Mouse (Mus musculus): ENCODE measurements around the gene D1Ertd622e. TPM values are rescaled to one million over a fixed set of nuclear protein-coding genes. Genes with fewer than 3 reads are reported as not detected.

D1Ertd622e gene
- 10 to 100 TPM; 73.9 to 95.4 (median 87.4) TPM for total RNA-seq (2022)

DNA sequence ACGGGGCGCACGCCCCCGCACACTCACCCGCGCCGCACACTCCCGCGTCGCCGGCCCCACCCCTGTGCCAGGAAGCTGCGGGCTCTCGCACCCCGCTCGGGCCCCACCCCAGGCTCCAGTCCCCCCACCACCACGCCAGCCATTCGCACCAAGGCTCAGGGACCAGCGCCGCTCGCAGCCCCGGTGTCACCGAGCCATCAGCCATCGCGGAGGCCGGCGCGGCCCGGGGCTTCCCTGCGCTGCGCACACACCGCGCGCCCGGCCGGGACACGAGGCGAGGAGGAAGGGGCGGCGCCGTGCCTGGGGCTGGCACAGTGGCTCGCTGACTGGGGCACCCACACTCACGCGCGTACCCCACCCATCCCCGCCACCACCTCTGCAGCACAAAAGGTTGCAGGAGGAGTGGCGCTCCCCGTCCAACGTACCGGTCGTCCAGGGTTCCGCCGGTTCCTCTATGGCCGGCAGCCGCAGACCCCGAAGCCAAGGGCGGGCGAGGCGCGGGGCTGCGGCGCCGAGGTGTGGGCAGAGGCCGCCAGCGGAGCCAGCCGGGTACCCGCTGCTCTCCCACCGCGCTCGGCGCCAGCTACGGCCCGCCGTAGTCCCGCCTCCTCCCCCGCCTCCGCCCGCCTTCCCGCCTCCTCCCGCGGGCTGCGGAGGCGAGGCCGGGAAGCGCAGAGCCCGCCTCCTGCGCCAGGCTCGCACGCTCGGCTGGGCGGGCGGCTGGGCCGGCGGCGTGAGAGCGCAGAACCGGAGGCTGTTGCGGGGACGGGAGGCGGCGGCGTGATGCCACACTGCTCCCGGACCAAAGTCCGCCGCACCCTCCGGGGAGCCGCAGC lies at the start of gene D1Ertd622e:
Gene D1Ertd622e (minus strand): TSS at position 669 of the 836 bp plus-strand sequence.
- DNase-seq (ENCODE audit: low spot score in 2 of 2) = peak; percentile 70 to 82

DNA sequence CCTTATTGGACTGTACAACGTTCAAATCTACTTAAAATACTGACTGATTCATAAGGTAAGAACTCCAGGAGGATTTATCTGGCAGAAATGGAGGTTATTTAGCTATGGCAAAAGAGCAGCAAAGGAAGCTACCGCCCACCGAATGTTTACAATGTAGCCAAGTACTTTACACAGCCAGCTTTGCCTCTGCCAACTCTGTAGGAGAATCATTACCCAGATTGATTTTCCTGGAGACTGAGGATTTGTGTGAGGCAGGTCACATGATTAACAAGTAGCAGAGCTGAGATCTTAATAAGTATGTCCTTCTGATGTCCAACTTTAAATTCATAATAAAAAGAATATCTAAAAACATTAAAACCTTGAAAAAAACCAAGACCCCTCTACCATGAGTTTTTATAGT lies 48.6 kb upstream of the D1Ertd622e start:
- DNase-seq (ENCODE audit: low spot score in 2 of 2) = no peak

- no peak for DNase-seq (ENCODE audit: low spot score in 2 of 2)
Observed at GRCm38 (mm10) chr1:97705389-97705788, 43.5 kb upstream of the D1Ertd622e start.

DNA sequence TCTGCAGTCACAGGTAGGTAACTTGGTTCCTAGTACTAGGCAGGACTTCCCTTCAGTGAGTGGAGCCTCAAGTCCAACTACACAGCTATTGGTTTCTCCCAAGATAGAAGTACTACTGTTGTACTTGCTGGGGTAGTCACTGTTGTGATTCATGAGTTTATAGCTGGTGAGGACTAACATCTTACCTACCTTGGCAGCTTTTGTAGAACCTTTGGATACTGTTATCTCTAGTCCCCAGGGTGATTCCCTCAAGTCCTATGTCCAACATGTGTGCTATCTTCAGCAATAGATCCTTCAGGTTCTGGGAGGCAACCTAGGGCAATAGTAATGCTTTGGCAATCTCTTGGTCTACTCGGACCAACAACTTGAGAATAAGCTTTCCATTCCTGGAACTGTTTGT lies 42.8 kb upstream of the D1Ertd622e start:
- DNase-seq (ENCODE audit: low spot score in 2 of 2) = no peak

DNA sequence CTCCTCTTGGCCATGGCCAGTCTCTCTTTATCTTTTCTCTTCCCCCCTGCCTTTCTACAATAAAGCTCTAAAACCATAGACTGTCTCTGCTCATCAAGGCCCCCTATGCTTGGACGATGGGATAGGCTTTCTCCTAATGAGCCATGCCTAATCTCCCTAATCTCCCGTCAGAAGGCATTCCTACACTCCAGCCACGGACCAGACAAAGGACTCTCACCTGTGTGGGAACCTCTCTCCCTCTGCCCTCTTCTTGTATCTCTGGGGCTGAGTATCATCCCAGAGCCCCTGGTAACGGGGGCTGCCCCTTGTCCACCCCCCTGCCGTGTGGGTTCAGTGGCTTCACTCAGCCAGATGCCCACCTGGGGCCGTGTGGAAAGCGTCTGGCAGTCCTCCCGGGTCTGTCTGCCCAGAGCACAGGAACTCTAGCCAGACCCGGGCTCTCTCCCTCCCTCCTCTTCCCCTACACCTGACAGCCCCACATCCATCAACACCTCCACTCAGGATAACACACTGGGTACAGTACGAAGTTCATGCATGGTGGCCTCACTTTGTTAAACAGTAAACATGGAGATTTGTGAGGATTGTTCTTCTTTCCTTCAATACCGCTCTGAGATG lies 37.2 kb upstream of the D1Ertd622e start:
- DNase-seq (ENCODE audit: low spot score in 2 of 2) = no peak

GRCm38 (mm10) chr1:97697273-97697672 lies 35.4 kb upstream of the D1Ertd622e start:
- no peak for DNase-seq (ENCODE audit: low spot score in 2 of 2)

- no peak for DNase-seq (ENCODE audit: low spot score in 2 of 2)
Observed at GRCm38 (mm10) chr1:97693825-97694224, 32.0 kb upstream of the D1Ertd622e start.

- no peak for DNase-seq (ENCODE audit: low spot score in 2 of 2)
Observed at GRCm38 (mm10) chr1:97688756-97689155, 26.9 kb upstream of the D1Ertd622e start.

- no peak for DNase-seq (ENCODE audit: low spot score in 2 of 2)
Observed at GRCm38 (mm10) chr1:97676526-97677177, 14.8 kb upstream of the D1Ertd622e start.

DNA sequence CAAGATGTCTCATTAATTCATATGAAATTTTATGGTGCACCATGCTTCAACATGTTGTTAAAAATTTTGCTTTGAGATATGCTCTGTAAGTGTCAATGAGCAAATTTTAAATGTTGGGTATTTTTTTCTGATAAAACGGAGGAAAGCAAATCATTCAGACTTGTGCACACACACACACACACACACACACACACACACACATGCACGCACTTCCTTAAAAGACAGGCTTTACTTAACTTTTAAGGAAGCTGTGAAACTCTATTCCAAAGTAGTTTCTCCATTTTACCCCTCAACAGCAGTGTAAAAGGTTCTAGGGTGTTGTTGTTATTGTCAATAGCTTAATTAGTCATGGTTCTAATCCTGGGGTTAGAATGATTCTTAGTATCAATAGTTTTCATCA lies 14.2 kb upstream of the D1Ertd622e start:
- DNase-seq (ENCODE audit: low spot score in 2 of 2) = no peak

GRCm38 (mm10) chr1:97672849-97673248 lies 11.0 kb upstream of the D1Ertd622e start:
- DNase-seq (ENCODE audit: low spot score in 2 of 2) = no peak

- no peak for DNase-seq (ENCODE audit: low spot score in 2 of 2)
Observed at GRCm38 (mm10) chr1:97667288-97667687, 5.4 kb upstream of the D1Ertd622e start.

- DNase-seq (ENCODE audit: low spot score in 2 of 2) = no peak
Observed at GRCm38 (mm10) chr1:97662324-97662723, 450 bp upstream of the D1Ertd622e start.

DNA sequence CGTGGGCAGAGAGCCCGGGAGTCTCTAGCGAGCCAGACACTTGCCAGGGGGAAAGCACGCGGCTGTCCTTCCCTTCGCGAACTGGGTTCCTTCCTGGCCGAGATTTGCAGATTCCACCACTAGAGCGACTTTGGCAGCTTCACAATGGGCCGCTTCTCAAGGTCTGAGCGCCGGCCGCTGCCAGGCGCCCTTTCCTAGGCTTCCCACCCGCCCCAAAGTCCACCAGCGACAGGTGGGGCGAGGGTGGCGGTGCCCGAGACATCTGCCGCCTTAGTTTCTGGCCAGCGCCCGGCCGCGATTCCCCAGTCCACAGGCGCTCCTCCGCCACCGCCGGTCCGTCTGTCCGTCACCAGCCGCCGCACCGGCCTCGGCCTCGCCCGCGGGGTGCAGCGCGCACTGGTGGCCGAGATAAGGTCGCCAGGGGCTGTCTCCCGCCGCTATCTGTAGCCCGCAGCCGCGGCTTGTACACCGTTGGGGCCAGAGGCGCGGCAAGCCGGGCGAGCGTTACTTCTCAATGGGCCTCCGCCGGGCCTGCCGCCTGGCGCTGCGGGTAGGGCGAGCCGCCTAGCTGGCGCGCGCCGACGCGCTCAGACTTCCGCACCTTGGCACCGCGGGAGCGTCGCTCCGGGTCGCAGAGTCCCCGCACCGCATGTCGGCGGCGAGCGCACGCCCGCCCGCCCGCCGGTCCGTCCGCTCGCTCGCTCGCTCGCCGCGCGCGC lies 1.0 kb downstream of the D1Ertd622e start:
- peak; percentile 53 to 76 for DNase-seq (ENCODE audit: low spot score in 2 of 2)

GRCm38 (mm10) chr1:97659405-97659804 lies 2.5 kb downstream of the D1Ertd622e start:
- DNase-seq (ENCODE audit: low spot score in 2 of 2) = no peak

GRCm38 (mm10) chr1:97657786-97658185 lies 4.1 kb downstream of the D1Ertd622e start:
- DNase-seq (ENCODE audit: low spot score in 2 of 2) = no peak

DNA sequence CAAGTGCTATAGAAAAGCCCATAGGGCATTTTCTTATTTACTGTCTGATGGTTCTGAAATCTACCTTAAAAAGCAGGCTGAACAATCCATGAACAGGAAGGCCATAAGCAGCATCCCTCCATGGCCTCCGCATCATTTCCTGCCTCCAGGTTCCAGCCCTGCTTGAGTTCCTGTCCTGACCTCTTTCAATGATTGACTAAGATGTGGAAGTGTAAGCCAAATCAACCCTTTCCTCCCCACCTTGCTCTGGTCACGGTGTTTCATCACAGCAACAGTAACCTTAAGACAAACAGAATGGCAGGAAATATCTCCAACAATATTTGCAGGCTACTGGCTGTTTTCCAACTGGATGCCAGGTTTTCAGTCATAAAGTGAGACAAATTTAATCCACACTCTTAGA lies 4.7 kb downstream of the D1Ertd622e start:
- no peak for DNase-seq (ENCODE audit: low spot score in 2 of 2)

DNA sequence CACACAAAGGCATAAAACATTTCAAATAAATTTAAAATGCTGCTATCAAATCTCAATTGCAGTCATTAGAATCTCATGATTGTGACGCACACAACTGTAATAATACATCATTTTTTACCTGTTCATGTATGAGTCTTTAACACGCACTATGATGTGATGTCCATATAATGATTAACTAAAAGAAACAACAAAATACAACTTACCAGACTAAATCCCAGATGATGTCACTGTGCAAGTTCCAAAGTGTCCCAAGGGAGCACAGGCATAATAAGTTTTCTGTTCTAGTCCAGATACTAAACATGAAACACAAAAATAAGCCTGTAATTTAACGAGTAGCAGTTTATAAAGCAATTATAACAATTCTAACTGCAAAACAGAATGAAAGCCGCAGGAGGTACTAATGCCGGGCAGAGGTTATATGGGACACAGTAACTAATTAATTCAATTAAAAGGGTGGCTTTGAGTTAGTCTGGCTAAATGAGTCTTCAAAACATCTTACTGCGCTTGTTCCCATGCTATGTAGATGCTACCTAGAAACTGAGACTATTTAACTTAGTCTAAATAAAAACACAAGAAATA lies 7.4 kb downstream of the D1Ertd622e start:
- no peak for DNase-seq (ENCODE audit: low spot score in 2 of 2)

GRCm38 (mm10) chr1:97650553-97651123 lies 11.2 kb downstream of the D1Ertd622e start:
- no peak for DNase-seq (ENCODE audit: low spot score in 2 of 2)

DNA sequence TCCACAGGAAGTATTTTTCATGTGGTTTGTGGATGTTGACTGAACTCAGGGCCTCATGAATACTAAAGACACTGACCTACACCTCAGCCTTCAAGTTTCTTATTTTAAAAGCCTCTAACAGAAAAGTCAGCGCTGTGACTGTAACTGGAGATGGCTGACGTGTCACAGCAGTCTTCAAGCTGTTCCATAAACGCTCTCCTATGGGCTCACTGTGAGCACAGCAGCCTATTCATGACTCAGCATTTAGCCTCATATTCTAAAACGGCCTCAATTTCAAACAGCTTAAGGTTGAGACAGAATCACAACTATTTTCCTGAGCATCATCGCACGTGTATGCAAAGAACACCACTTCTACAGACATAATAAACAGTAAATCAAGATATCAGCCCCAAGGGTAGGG lies 11.8 kb downstream of the D1Ertd622e start:
- DNase-seq (ENCODE audit: low spot score in 2 of 2) = no peak

DNA sequence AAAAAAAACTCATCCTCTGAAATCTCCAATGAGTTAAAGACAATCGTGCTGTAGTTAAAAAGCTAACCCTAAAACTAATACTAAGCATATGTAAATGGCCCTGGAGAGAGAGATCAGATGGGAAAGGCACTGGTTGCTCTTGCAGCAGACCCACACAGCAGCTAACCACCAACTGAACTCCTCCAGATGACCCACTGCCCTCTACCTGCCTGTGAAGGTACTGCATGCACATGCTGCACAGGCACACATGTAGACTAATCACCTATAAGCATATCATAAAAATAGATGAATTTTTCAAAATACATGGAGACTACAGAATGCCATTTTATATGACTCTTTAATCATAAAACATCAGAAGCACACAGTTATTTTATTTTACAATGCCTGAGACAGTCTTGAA lies 14.8 kb downstream of the D1Ertd622e start:
- no peak for DNase-seq (ENCODE audit: low spot score in 2 of 2)
